Mouse (Mus musculus): ENCODE results near the gene Mbnl2. TPM values are rescaled to one million over a fixed set of nuclear protein-coding genes. Genes with fewer than 3 reads are reported as not detected.

Gene Mbnl2
- total RNA-seq (2023): 106 to 112 TPM (median 111 TPM) in 4 replicates

GRCm38 (mm10) chr14:120275246-120276238, at the start of gene Mbnl2:
Gene Mbnl2 (plus strand): TSS chr14:120275669.

GRCm38 (mm10) chr14:120477982-120478568, 202.6 kb downstream of the Mbnl2 start, which contains the start of gene Rap2a:
Gene Rap2a (plus strand): TSS chr14:120478444.

Other genes with a start within 250 kb of the Mbnl2 start
- not detected in 4 replicates for gene Oxgr1, start 233.2 kb upstream of the Mbnl2 start, total RNA-seq (2023)
- 3.6 to 4.4 TPM (median 4.0 TPM) in 4 replicates for gene Rap2a, start 202.8 kb downstream of the Mbnl2 start, total RNA-seq (2023)